Mouse (Mus musculus) heart, postnatal 25 days (tissue): ENCODE data around the gene Lyrm4. TPM values are rescaled to one million over a fixed set of nuclear protein-coding genes. Genes with fewer than 3 reads are reported as not detected.
A peak's percentile ranks its signal among the peaks of the same experiment; 100 is the strongest.
"Not testable (repeated sequence)": the region's sequence is repeated elsewhere in the genome, so short reads cannot be mapped to it uniquely, and the experiment has no call there.

Source experiments
- DNase-seq: peaks from one replicate; pipeline ENCODE4 v3.0.0; 2022; ENCODE audit warnings: low spot score
- intact Hi-C: fragments of 180-260 bp; cut with DNase I; formaldehyde crosslinking; loops from one replicate; pipeline ENCODE4 v1.15.1; 2025
- total RNA-seq, 2 experiments: library from RNA; stranded (reverse); gene quantifications; 2 replicates each; pipeline ENCODE4 v1.2.3; 2021

The Lyrm4 gene
- total RNA-seq, 2 experiments from 2014 or later, result 8.3 to 10.2 TPM

- no peak for DNase-seq
- intact Hi-C loops, result no loop called here
These were observed 107.3 kb downstream of the Lyrm4 start for GRCm38 (mm10) chr13:36009981-36010380.

- no peak for DNase-seq
- intact Hi-C loops, result no loop called here
These were observed 116.5 kb downstream of the Lyrm4 start for GRCm38 (mm10) chr13:36000798-36001197.

GRCm38 (mm10) chr13:35997606-35998005 is 119.7 kb downstream of the Lyrm4 start:
- peak; percentile 13 for DNase-seq
- intact Hi-C loops, result no loop called here

- no peak for DNase-seq
- intact Hi-C loops, result no loop called here
These were observed 121.5 kb downstream of the Lyrm4 start for GRCm38 (mm10) chr13:35995696-35996426.

GRCm38 (mm10) chr13:35995231-35995630 is 122.1 kb downstream of the Lyrm4 start:
- no peak for DNase-seq
- intact Hi-C loops, result no loop called here

GRCm38 (mm10) chr13:35994067-35994466 is 123.3 kb downstream of the Lyrm4 start:
- intact Hi-C loops, result no loop called here
- peak; percentile 77 for DNase-seq

GRCm38 (mm10) chr13:35991185-35991584 is 126.1 kb downstream of the Lyrm4 start:
- DNase-seq, intact Hi-C loops: not testable (repeated sequence)

- DNase-seq, result no peak
- intact Hi-C loops, result no loop called here
These were observed 128.0 kb downstream of the Lyrm4 start for GRCm38 (mm10) chr13:35989329-35989728.

GRCm38 (mm10) chr13:35982985-35983384 is 134.3 kb downstream of the Lyrm4 start:
- no peak for DNase-seq
- intact Hi-C loops, result no loop called here

GRCm38 (mm10) chr13:35980471-35980870 is 136.9 kb downstream of the Lyrm4 start:
- DNase-seq, result no peak

GRCm38 (mm10) chr13:35976912-35977311 is 140.4 kb downstream of the Lyrm4 start:
- intact Hi-C loops, result no loop called here
- no peak for DNase-seq

More at GRCm38 (mm10) chr13:35980471-35980870, 136.9 kb downstream of the Lyrm4 start:
- intact Hi-C loops, result no loop called here

GRCm38 (mm10) chr13:35969829-35970228 is 147.5 kb downstream of the Lyrm4 start:
- intact Hi-C loops, result no loop called here
- DNase-seq, result no peak

GRCm38 (mm10) chr13:35969431-35969721 is 147.9 kb downstream of the Lyrm4 start:
- no peak for DNase-seq
- intact Hi-C loops, result no loop called here

GRCm38 (mm10) chr13:35968719-35969430 is 148.5 kb downstream of the Lyrm4 start:
- intact Hi-C loops, result no loop called here
- DNase-seq, result no peak

GRCm38 (mm10) chr13:35968131-35968718 is 149.1 kb downstream of the Lyrm4 start:
- no peak for DNase-seq
- intact Hi-C loops, result no loop called here

- intact Hi-C loops, result no loop called here
- DNase-seq, result no peak
These were observed 149.6 kb downstream of the Lyrm4 start for GRCm38 (mm10) chr13:35967690-35968089.

- intact Hi-C loops, result no loop called here
- DNase-seq, result no peak
These were observed 153.7 kb downstream of the Lyrm4 start for GRCm38 (mm10) chr13:35963583-35963982.

GRCm38 (mm10) chr13:35959391-35960067 is 157.8 kb downstream of the Lyrm4 start:
- no peak for DNase-seq
- intact Hi-C loops, result no loop called here

- intact Hi-C loops, result no loop called here
- DNase-seq, result no peak
These were observed 158.8 kb downstream of the Lyrm4 start, which contains the start of gene Ppp1r3g for GRCm38 (mm10) chr13:35958539-35958938. Gene Ppp1r3g, plus strand, starts transcription at chr13:35958839.

- DNase-seq, result no peak
- intact Hi-C loops, result loop anchor here (5.0 kb wide), 1 partner anchor 63 kb away; no protein-coding TSS in a partner anchor
These were observed 167.4 kb downstream of the Lyrm4 start for GRCm38 (mm10) chr13:35949814-35950455.
